Mouse (Mus musculus) stomach, embryonic 16.5 days (tissue): ENCODE measurements around the gene Fibp. TPM values are rescaled to one million over a fixed set of nuclear protein-coding genes. Genes with fewer than 3 reads are reported as not detected.

Experiments used
- ATAC-seq: fragments of 200-750 bp; cut with Nextera tagmentation; 2 replicates; pipeline ENCODE4 v1.8.0; 2017; ENCODE audit warnings: moderate number of reproducible peaks, moderate TSS enrichment; ENCODE audit not compliant: insufficient read depth, low FRiP score
- H3K27ac ChIP-seq: fragments of 300-500 bp; sonication (generic); 2 replicates; pipeline ENCODE4 v1.5.1; 2014; ENCODE audit warnings: low read length
- H3K27me3 ChIP-seq: fragments of 300-500 bp; sonication (generic); 2 replicates; pipeline ENCODE4 v1.6.1; 2014; ENCODE audit warnings: low read length, control low read depth, mixed read lengths; ENCODE audit not compliant: control insufficient read depth, insufficient read depth
- H3K36me3 ChIP-seq: fragments of 300-500 bp; sonication (generic); 2 replicates; pipeline ENCODE4 v1.6.1; 2014; ENCODE audit warnings: low read length; ENCODE audit not compliant: control insufficient read depth, insufficient read depth
- H3K4me1 ChIP-seq: fragments of 300-500 bp; sonication (generic); 2 replicates; pipeline ENCODE4 v1.6.1; 2014; ENCODE audit warnings: low read length, control low read depth, mixed read lengths; ENCODE audit not compliant: control insufficient read depth, insufficient read depth
- H3K4me2 ChIP-seq: fragments of 300-500 bp; sonication (generic); 2 replicates; pipeline ENCODE4 v1.6.1; 2014; ENCODE audit warnings: low read depth, low read length, mixed read lengths
- H3K4me3 ChIP-seq: fragments of 300-500 bp; sonication (generic); replicated peaks from 2 replicates; pipeline ENCODE4 v1.5.1; 2014; ENCODE audit warnings: mild to moderate bottlenecking, low read length
- H3K9ac ChIP-seq: fragments of 300-500 bp; sonication (generic); 2 replicates; pipeline ENCODE4 v1.6.1; 2014; ENCODE audit warnings: low read length
- H3K9me3 ChIP-seq: fragments of 300-500 bp; sonication (generic); replicated peaks from 2 replicates; pipeline ENCODE4 v1.6.1; 2016; ENCODE audit warnings: low read length, control low read depth; ENCODE audit not compliant: control insufficient read depth
- WGBS: fragments of 180-500 bp; shearing (Covaris S2); extraction: QIAGEN DNeasy Blood & Tissue Kit; methylation state at CpG from one replicate; pipeline ENCODE4 v1.1.7; 2014; 5-methylcytosine and 5-hydroxymethylcytosine counted together
- polyA plus RNA-seq: library from polyadenylated mRNA; unstranded; fragments of >200 nt; fragmentation: Nextera tagmentation; extraction: Ambion mirVana; gene quantifications from 2 replicates; pipeline ENCODE4 v1.2.1, GENCODE M21; 2015

Gene Fibp
- polyA plus RNA-seq, 1 experiment from 2014 or later = 98.3 TPM

GRCm38 (mm10) chr19:5496052-5496370 is 35.6 kb downstream of the Fibp start:
- H3K27ac ChIP-seq = no peak overlapping the region
- 83% methylated on average over 16 of the region's 16 CpGs for WGBS
- ATAC-seq = no peak
- peaks cover 10% of the 10 kb centered on the region for H3K4me1 ChIP-seq
- no peak overlapping the region for H3K9ac ChIP-seq
- no peak overlapping the region for H3K4me3 ChIP-seq
- peaks cover 15% of the 10 kb centered on the region; the same call in 1 of the 2 replicates for H3K36me3 ChIP-seq
- H3K9me3 ChIP-seq = no peaks in the 10 kb centered on the region
- H3K27me3 ChIP-seq = no peaks in the 10 kb centered on the region
- H3K4me2 ChIP-seq = no peak overlapping the region

GRCm38 (mm10) chr19:5500330-5500875 is 40.0 kb downstream of the Fibp start:
- WGBS = 72% methylated on average over 2 of the region's 2 CpGs
- H3K4me2 ChIP-seq = no peak overlapping the region
- no peaks in the 10 kb centered on the region for H3K4me1 ChIP-seq
- H3K36me3 ChIP-seq = 0 out of 2 replicates have a peak, but pooled peaks cover 10% of the 10 kb centered on the region
- H3K4me3 ChIP-seq = no peak overlapping the region
- H3K9ac ChIP-seq = no peak overlapping the region
- H3K9me3 ChIP-seq = no peaks in the 10 kb centered on the region
- ATAC-seq = no peak
- H3K27me3 ChIP-seq = no peaks in the 10 kb centered on the region
- no peak overlapping the region for H3K27ac ChIP-seq

DNA sequence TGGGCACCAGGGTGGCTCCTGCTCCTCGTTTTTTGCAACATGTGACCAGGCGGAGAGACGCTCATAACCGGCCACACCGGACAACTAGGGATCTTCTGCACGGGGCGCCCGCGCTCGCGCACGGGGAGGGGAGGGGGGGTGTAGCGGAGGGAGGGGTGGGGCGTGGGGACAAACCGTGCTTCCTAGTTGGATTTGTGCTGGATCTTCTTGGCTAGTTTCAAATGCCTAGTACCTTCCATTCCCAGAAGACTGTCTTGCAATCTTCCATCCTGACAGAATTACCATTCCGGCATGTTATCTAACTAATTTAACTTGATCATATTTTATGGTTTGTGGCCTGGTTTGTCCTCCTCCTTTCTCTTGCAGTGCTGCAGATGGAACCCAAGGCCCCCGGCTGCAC is 43.3 kb downstream of the Fibp start, which contains the start of gene 1700020D05Rik:
Gene 1700020D05Rik (minus strand): TSS at position 101 of the 400 bp plus-strand sequence.
- no peak within 1 kb of the TSS for H3K4me2 ChIP-seq
- no peak within 1 kb of the TSS for H3K4me3 ChIP-seq
- no peak within 1 kb of the TSS for H3K9ac ChIP-seq
- no peak for ATAC-seq
- no peaks in the 10 kb centered on the region for H3K4me1 ChIP-seq
- WGBS = 51% methylated on average over 17 of the region's 17 CpGs
- no peak within 1 kb of the TSS for H3K27ac ChIP-seq
- H3K27me3 ChIP-seq = no peaks in the 10 kb centered on the region
- H3K36me3 ChIP-seq = no peaks in the 10 kb centered on the region
- no peaks in the 10 kb centered on the region for H3K9me3 ChIP-seq

DNA sequence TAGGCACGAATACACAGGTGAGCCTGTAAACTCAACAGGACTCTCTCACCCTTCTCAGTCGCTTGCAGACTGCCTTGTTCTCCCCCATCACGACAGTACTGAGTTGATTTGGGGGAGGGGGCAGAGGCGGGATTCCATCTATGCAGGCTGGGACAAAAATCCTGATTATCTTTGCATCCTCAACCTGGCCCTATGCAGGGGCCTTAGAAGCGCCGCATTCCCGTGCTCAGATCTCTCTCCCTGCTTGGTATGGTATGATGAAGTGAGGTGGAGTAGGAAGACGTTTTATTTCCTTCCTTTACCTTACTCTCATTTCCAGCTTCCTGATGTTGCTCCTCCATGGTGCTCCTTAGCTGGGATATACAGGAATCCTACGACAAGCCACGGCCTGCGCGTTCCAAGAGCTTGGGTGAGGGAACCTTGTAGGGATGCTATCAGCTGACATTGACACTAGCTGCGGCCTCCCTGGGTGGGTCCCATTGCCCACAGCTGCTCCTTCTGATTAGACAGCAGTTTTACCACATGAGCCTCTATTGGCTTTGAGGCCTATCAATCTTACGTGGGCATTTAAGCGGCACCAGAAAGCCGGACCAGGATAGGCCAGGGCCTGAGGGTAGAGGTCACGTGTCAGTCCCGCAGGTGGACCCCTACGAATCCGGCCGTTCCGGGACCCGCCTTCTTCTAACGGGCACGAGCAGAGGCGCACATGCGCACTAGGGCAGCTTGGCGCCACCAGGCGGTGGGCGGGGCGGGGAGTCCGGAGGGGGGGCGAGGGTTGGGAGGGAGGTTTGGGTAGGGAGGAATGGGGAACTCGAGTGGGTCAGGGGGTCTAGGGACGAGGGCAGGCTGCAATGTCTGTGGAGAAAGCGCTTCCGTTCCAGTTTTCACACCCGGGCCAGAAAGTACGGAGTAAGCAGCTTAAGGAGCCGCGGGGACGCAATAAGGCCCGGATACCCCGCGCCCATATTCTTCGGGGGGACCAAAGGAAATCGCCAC is 49.9 kb downstream of the Fibp start, which contains the start of gene Snx32:
Gene Snx32 (minus strand): TSS at position 508 of the 996 bp plus-strand sequence.
- Histone ChIP-seq H3K4me3 (peak within 1 kb of the TSS; percentile 51), H3K9me3 (no peaks in the 10 kb centered on the region), H3K27ac (peak within 1 kb of the TSS; percentile 52), H3K27me3 (no peaks in the 10 kb centered on the region), H3K4me2 (peak within 1 kb of the TSS; percentile 86), H3K9ac (peak within 1 kb of the TSS; percentile 72), H3K4me1 (0 out of 2 replicates have a peak, but pooled peaks cover 7% of the 10 kb centered on the region), H3K36me3 (no peaks in the 10 kb centered on the region)
- ATAC-seq = peak; percentile 98
- 3% methylated on average over 47 of the region's 47 CpGs for WGBS

GRCm38 (mm10) chr19:5511074-5511632 is 50.7 kb downstream of the Fibp start:
- H3K27ac ChIP-seq = peak overlapping the region; percentile 52
- H3K4me3 ChIP-seq = peak overlapping the region; percentile 51
- ATAC-seq = no peak
- H3K4me2 ChIP-seq = peak overlapping the region; percentile 86
- 0 out of 2 replicates have a peak, but pooled peaks cover 7% of the 10 kb centered on the region for H3K4me1 ChIP-seq
- no peaks in the 10 kb centered on the region for H3K36me3 ChIP-seq
- no peaks in the 10 kb centered on the region for H3K27me3 ChIP-seq
- 44% methylated on average over 15 of the region's 15 CpGs for WGBS
- peak overlapping the region; percentile 72 for H3K9ac ChIP-seq
- no peaks in the 10 kb centered on the region for H3K9me3 ChIP-seq

DNA sequence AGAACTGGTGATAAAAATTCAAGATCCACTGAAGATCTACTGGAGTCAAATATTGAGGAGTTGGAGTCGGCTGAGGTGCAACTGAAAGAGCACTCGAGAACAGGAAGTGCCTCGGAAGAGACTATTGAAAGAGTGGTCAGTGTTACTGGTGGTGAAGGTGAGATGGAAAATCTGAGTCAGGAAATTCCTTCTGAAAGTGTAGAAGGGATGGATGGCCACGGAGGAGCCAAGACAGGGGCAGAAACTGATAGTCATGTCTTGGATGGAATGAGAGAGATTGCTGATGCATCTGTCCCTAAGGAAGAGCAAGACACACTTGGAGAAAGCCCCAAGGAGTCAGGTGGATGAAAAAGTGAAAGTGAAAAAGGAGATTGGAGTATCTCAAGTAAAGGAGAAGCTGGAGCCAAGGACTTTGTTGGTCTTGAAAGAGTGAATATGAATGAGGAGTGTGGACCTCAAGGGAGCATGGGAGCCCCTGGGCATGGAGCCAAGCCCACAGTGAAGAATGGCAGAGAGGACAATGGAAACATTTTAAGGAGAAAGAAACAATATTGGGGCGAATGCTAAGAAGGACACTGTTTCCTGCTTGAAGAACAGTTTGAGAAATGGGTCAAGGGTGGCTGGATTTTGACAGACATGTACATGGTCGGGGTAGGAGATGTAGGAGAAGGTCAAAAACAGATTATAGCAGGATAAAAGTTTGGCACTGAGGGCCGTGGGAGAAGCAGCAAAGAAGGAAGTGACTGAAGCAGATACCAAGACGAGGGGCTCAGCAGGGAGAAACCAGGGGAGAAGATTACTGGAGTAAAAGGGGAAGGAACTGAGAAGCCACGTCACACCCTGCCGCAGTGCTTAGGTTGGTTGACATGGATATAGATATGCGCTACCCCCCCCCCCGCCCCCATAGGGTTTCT is 51.9 kb downstream of the Fibp start:
- 74% methylated on average over 12 of the region's 12 CpGs for WGBS
- H3K4me3 ChIP-seq = no peak overlapping the region
- no peak for ATAC-seq
- H3K27ac ChIP-seq = no peak overlapping the region
- H3K9me3 ChIP-seq = no peaks in the 10 kb centered on the region
- no peaks in the 10 kb centered on the region for H3K27me3 ChIP-seq
- H3K9ac ChIP-seq = no peak overlapping the region
- no peaks in the 10 kb centered on the region for H3K36me3 ChIP-seq
- H3K4me2 ChIP-seq = peak overlapping the region; percentile 24; the same call in 1 of the 2 replicates
- 0 out of 2 replicates have a peak, but pooled peaks cover 7% of the 10 kb centered on the region for H3K4me1 ChIP-seq

DNA sequence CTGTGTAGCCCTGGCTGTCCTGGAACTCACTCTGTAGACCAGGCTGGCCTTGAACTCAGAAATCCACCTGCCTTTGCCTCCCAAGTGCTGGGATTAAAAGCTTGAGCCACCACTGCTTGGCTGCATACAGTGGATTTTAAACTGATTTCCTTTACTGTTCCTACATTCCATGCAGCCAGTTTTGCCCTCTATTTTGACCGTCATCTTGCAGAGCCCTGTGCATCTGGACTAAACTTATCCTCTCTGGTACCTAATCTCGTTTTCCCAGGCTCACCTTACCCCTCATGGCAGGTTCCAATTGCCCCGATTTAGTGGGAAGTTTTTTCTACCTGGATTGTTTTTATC is 52.6 kb downstream of the Fibp start:
- no peaks in the 10 kb centered on the region for H3K9me3 ChIP-seq

More for the DNA sequence above, 52.6 kb downstream of the Fibp start:
- Histone ChIP-seq H3K4me3 (no peak overlapping the region), H3K4me1 (0 out of 2 replicates have a peak, but pooled peaks cover 7% of the 10 kb centered on the region), H3K9ac (no peak overlapping the region), H3K27me3 (no peaks in the 10 kb centered on the region), H3K27ac (no peak overlapping the region), H3K4me2 (no peak overlapping the region), H3K36me3 (no peaks in the 10 kb centered on the region)
- no peak for ATAC-seq
- 81% methylated on average over 3 of the region's 3 CpGs for WGBS
